Mouse (Mus musculus) myocyte (in vitro differentiated cells): ENCODE results near the gene Dcaf10. TPM values are rescaled to one million over a fixed set of nuclear protein-coding genes. Genes with fewer than 3 reads are reported as not detected.

Experiments used
- H3K27me3 ChIP-seq: one replicate; pipeline ENCODE4 v1.6.1; 2011; ENCODE audit not compliant: control insufficient read depth, insufficient read depth, insufficient read length
- H3K36me3 ChIP-seq: one replicate; pipeline ENCODE4 v1.6.1; 2011; ENCODE audit not compliant: control insufficient read depth, insufficient read depth
- H3K4me2 ChIP-seq: one replicate; pipeline ENCODE4 v1.6.1; 2011; ENCODE audit warnings: low read depth, control low read depth
- H3K4me3 ChIP-seq: one replicate; pipeline ENCODE4 v1.5.1; 2011; ENCODE audit warnings: mild to moderate bottlenecking, control low read depth, moderate library complexity
- H3K79me2 ChIP-seq: one replicate; pipeline ENCODE4 v1.6.1; 2011; ENCODE audit not compliant: control insufficient read depth, insufficient read depth
- H3ac ChIP-seq: one replicate; pipeline ENCODE4 v1.6.1; 2011; ENCODE audit not compliant: control insufficient read depth, insufficient read length
- CEBPB ChIP-seq: IDR thresholded peaks from 2 replicates; pipeline ENCODE4 v1.6.1; 2011; ENCODE audit warnings: mild to moderate bottlenecking, moderate library complexity; ENCODE audit not compliant: poor library complexity, insufficient read depth, severe bottlenecking
- E2F4 ChIP-seq: IDR thresholded peaks from one replicate; pipeline ENCODE4 v1.6.1; 2011; ENCODE audit warnings: mild to moderate bottlenecking, control low read depth, moderate library complexity; ENCODE audit not compliant: insufficient read depth
- MAX ChIP-seq: IDR thresholded peaks from one replicate; pipeline ENCODE4 v1.6.1; 2011; ENCODE audit warnings: low read depth, mild to moderate bottlenecking, control low read depth
- MYOD1 ChIP-seq, 3 experiments: IDR thresholded peaks; one replicate each; pipeline ENCODE4 v1.6.1; 2011; ENCODE audit warnings: control low read depth in 2 of 3, low read depth in 2 of 3, mild to moderate bottlenecking in 2 of 3, moderate library complexity in 1 of 3; ENCODE audit not compliant: insufficient read length in 2 of 3, control insufficient read depth in 1 of 3
- MYOG ChIP-seq, 3 experiments: IDR thresholded peaks; one replicate each; pipeline ENCODE4 v1.6.1; 2011; ENCODE audit warnings: control low read depth in 2 of 3, low read depth in 2 of 3, mild to moderate bottlenecking in 2 of 3; ENCODE audit not compliant: insufficient read length in 2 of 3, control insufficient read depth in 1 of 3, insufficient read depth in 1 of 3
- POLR2A ChIP-seq: IDR thresholded peaks from one replicate; pipeline ENCODE4 v1.6.1; 2011; ENCODE audit warnings: low read depth, mild to moderate bottlenecking, control low read depth, moderate library complexity; ENCODE audit not compliant: insufficient read length
- POLR2AphosphoS2 ChIP-seq: IDR thresholded peaks from one replicate; pipeline ENCODE4 v1.6.1; 2011; ENCODE audit warnings: low read depth, control low read depth; ENCODE audit not compliant: insufficient read length
- REST ChIP-seq: IDR thresholded peaks from one replicate; pipeline ENCODE4 v1.6.1; 2011; ENCODE audit warnings: mild to moderate bottlenecking, control low read depth, moderate library complexity; ENCODE audit not compliant: insufficient read depth, insufficient read length
- SRF ChIP-seq: IDR thresholded peaks from one replicate; pipeline ENCODE4 v1.6.1; 2011; ENCODE audit warnings: low read depth; ENCODE audit not compliant: control insufficient read depth, insufficient read length
- TCF12 ChIP-seq: IDR thresholded peaks from one replicate; pipeline ENCODE4 v1.6.1; 2011; ENCODE audit warnings: mild to moderate bottlenecking, control low read depth; ENCODE audit not compliant: poor library complexity, insufficient read depth, severe bottlenecking
- TCF3 ChIP-seq: IDR thresholded peaks from one replicate; pipeline ENCODE4 v1.6.1; 2011; ENCODE audit warnings: low read depth, control low read depth; ENCODE audit not compliant: insufficient read length
- USF1 ChIP-seq: IDR thresholded peaks from one replicate; pipeline ENCODE4 v1.6.1; 2011; ENCODE audit warnings: low read depth, mild to moderate bottlenecking, control low read depth, moderate library complexity
- polyA plus RNA-seq: library from polyadenylated mRNA; unstranded; fragments of >200 nt; fragmentation: generic; extraction: Trizol; gene quantifications from one replicate; pipeline ENCODE4 v1.2.1, GENCODE M21; 2012; ENCODE audit warnings: missing spikeins

The Dcaf10 gene
- polyA plus RNA-seq, 1 experiment = 9.3 TPM

GRCm38 (mm10) chr4:45402878-45403498 is 61.1 kb downstream of the Dcaf10 start:
- Histone ChIP-seq H3ac (no peak overlapping the region), H3K36me3 (peaks cover 18% of the 10 kb centered on the region), H3K27me3 (no peaks in the 10 kb centered on the region), H3K4me3 (no peak overlapping the region), H3K4me2 (no peak overlapping the region), H3K79me2 (peaks cover 50% of the 10 kb centered on the region)
- no peak for TF ChIP-seq MYOD1 (IDR thresholded peaks at IDR 0.05; ENCODE audit: control insufficient read depth in 1 of 3, insufficient read length in 2 of 3, low read depth in 2 of 3)
- TF ChIP-seq POLR2AphosphoS2 = no peak
- TF ChIP-seq MAX = no peak
- no peak for TF ChIP-seq REST
- no peak for TF ChIP-seq E2F4
- TF ChIP-seq POLR2A = no peak
- no peak for TF ChIP-seq TCF12
- TF ChIP-seq CEBPB = no peak
- no peak for TF ChIP-seq USF1
- no peak for TF ChIP-seq TCF3
- TF ChIP-seq SRF = no peak
- TF ChIP-seq MYOG (IDR thresholded peaks at IDR 0.05; ENCODE audit: control insufficient read depth in 1 of 3, insufficient read depth in 1 of 3, insufficient read length in 2 of 3, low read depth in 2 of 3) = no peak

GRCm38 (mm10) chr4:45403499-45403878 is 61.6 kb downstream of the Dcaf10 start:
- Histone ChIP-seq H3ac (no peak overlapping the region), H3K36me3 (peaks cover 18% of the 10 kb centered on the region), H3K4me2 (no peak overlapping the region), H3K4me3 (no peak overlapping the region), H3K79me2 (peaks cover 52% of the 10 kb centered on the region), H3K27me3 (no peaks in the 10 kb centered on the region)
- TF ChIP-seq MYOG (IDR thresholded peaks at IDR 0.05; ENCODE audit: control insufficient read depth in 1 of 3, insufficient read depth in 1 of 3, insufficient read length in 2 of 3, low read depth in 2 of 3) = no peak
- no peak for TF ChIP-seq CEBPB
- TF ChIP-seq USF1 = no peak
- no peak for TF ChIP-seq TCF12
- TF ChIP-seq POLR2AphosphoS2 = no peak
- TF ChIP-seq MYOD1 (IDR thresholded peaks at IDR 0.05; ENCODE audit: control insufficient read depth in 1 of 3, insufficient read length in 2 of 3, low read depth in 2 of 3) = no peak

- Histone ChIP-seq H3K36me3 (peaks cover 16% of the 10 kb centered on the region), H3K4me3 (no peak overlapping the region), H3ac (no peak overlapping the region), H3K4me2 (no peak overlapping the region), H3K79me2 (peaks cover 52% of the 10 kb centered on the region), H3K27me3 (no peaks in the 10 kb centered on the region)
- TF ChIP-seq REST (no peak), POLR2AphosphoS2 (no peak), E2F4 (no peak), POLR2A (no peak), CEBPB (no peak), MAX (no peak)
Measured at GRCm38 (mm10) chr4:45404086-45404485, 62.2 kb downstream of the Dcaf10 start.

GRCm38 (mm10) chr4:45405315-45405714 is 63.4 kb downstream of the Dcaf10 start:
- Histone ChIP-seq H3ac (no peak overlapping the region), H3K4me3 (no peak overlapping the region), H3K36me3 (peaks cover 12% of the 10 kb centered on the region), H3K79me2 (peaks cover 52% of the 10 kb centered on the region), H3K4me2 (no peak overlapping the region), H3K27me3 (no peaks in the 10 kb centered on the region)
- TF ChIP-seq SRF (no peak), POLR2A (no peak), MAX (no peak)

GRCm38 (mm10) chr4:45406397-45406796 is 64.5 kb downstream of the Dcaf10 start:
- H3ac ChIP-seq = no peak overlapping the region
- TF ChIP-seq POLR2AphosphoS2 (no peak), CEBPB (no peak), E2F4 (no peak), TCF12 (no peak), MYOG (IDR thresholded peaks at IDR 0.05; ENCODE audit: control insufficient read depth in 1 of 3, insufficient read depth in 1 of 3, insufficient read length in 2 of 3, low read depth in 2 of 3) (no peak), SRF (no peak), MYOD1 (IDR thresholded peaks at IDR 0.05; ENCODE audit: control insufficient read depth in 1 of 3, insufficient read length in 2 of 3, low read depth in 2 of 3) (no peak), USF1 (no peak), MAX (no peak), POLR2A (no peak), TCF3 (no peak), REST (no peak)
- peaks cover 47% of the 10 kb centered on the region for H3K79me2 ChIP-seq
- no peak overlapping the region for H3K4me3 ChIP-seq
- no peak overlapping the region for H3K4me2 ChIP-seq
- H3K27me3 ChIP-seq = no peaks in the 10 kb centered on the region
- H3K36me3 ChIP-seq = peaks cover 12% of the 10 kb centered on the region
